Mouse (Mus musculus): ENCODE data around the gene Gm884. TPM values are rescaled to one million over a fixed set of nuclear protein-coding genes. Genes with fewer than 3 reads are reported as not detected.

Gene Gm884
- polyA plus RNA-seq (2012; rRNA removed), result not detected in 2 replicates

GRCm38 (mm10) chr11:103621040-103621439 is at the start of gene Gm884:
TSS of gene Gm884 (minus strand) at chr11:103621140.
- DNase-seq (ENCODE audit: low spot score), result no peak

- no peak for DNase-seq (ENCODE audit: low spot score)
These were observed 46.0 kb upstream of the Gm884 start for GRCm38 (mm10) chr11:103666907-103667426.

- no peak for DNase-seq (ENCODE audit: low spot score)
These were observed 45.4 kb upstream of the Gm884 start for GRCm38 (mm10) chr11:103666181-103666906.

GRCm38 (mm10) chr11:103665695-103666094 is 44.8 kb upstream of the Gm884 start:
- DNase-seq (ENCODE audit: low spot score), result no peak

GRCm38 (mm10) chr11:103663119-103663518 is 42.2 kb upstream of the Gm884 start:
- DNase-seq (ENCODE audit: low spot score), result no peak

GRCm38 (mm10) chr11:103662546-103662945 is 41.6 kb upstream of the Gm884 start:
- DNase-seq (ENCODE audit: low spot score), result no peak

GRCm38 (mm10) chr11:103661863-103662262 is 40.9 kb upstream of the Gm884 start:
- DNase-seq (ENCODE audit: low spot score), result no peak

GRCm38 (mm10) chr11:103658189-103658588 is 37.2 kb upstream of the Gm884 start:
- DNase-seq (ENCODE audit: low spot score), result no peak

- no peak for DNase-seq (ENCODE audit: low spot score)
These were observed 35.6 kb upstream of the Gm884 start for GRCm38 (mm10) chr11:103656520-103656919.

GRCm38 (mm10) chr11:103653359-103653965 is 32.5 kb upstream of the Gm884 start:
- no peak for DNase-seq (ENCODE audit: low spot score)

- no peak for DNase-seq (ENCODE audit: low spot score)
These were observed 30.5 kb upstream of the Gm884 start for GRCm38 (mm10) chr11:103651426-103651825.

- DNase-seq (ENCODE audit: low spot score), result no peak
These were observed 29.1 kb upstream of the Gm884 start for GRCm38 (mm10) chr11:103649983-103650493.

GRCm38 (mm10) chr11:103649301-103649982 is 28.5 kb upstream of the Gm884 start, which contains the start of gene Rprml:
TSS of gene Rprml (plus strand) at chr11:103649570.
- no peak for DNase-seq (ENCODE audit: low spot score)

- DNase-seq (ENCODE audit: low spot score), result no peak
These were observed 27.7 kb upstream of the Gm884 start for GRCm38 (mm10) chr11:103648656-103649055.

GRCm38 (mm10) chr11:103647921-103648620 is 27.1 kb upstream of the Gm884 start:
- DNase-seq (ENCODE audit: low spot score), result no peak

GRCm38 (mm10) chr11:103646301-103646700 is 25.4 kb upstream of the Gm884 start:
- no peak for DNase-seq (ENCODE audit: low spot score)

- DNase-seq (ENCODE audit: low spot score), result no peak
These were observed 24.8 kb upstream of the Gm884 start for GRCm38 (mm10) chr11:103645731-103646130.

- no peak for DNase-seq (ENCODE audit: low spot score)
These were observed 22.3 kb upstream of the Gm884 start for GRCm38 (mm10) chr11:103643211-103643610.

GRCm38 (mm10) chr11:103639407-103639946 is 18.5 kb upstream of the Gm884 start:
- DNase-seq (ENCODE audit: low spot score), result no peak

- DNase-seq (ENCODE audit: low spot score), result no peak
These were observed 17.9 kb upstream of the Gm884 start, which contains the start of gene Lyzl6 for GRCm38 (mm10) chr11:103638790-103639189. TSS of gene Lyzl6 (minus strand) at chr11:103638890.

GRCm38 (mm10) chr11:103636261-103636660 is 15.3 kb upstream of the Gm884 start:
- DNase-seq (ENCODE audit: low spot score), result no peak
